Mouse (Mus musculus) midbrain, embryonic 14.5 days (tissue): ENCODE measurements around the gene Lrrtm4. TPM values are rescaled to one million over a fixed set of nuclear protein-coding genes. Genes with fewer than 3 reads are reported as not detected.

ENCODE experiments used
- ATAC-seq: fragments of 200-750 bp; cut with Nextera tagmentation; 2 replicates; pipeline ENCODE4 v1.8.0; 2017; ENCODE audit warnings: moderate number of reproducible peaks, moderate library complexity; ENCODE audit not compliant: low FRiP score, low TSS enrichment
- DNase-seq: peaks from one replicate; pipeline ENCODE4 v3.0.0-alpha.2; 2015
- H3K27ac ChIP-seq: fragments of 300-500 bp; sonication (generic); replicated peaks from 2 replicates; pipeline ENCODE4 v1.5.1; 2014; ENCODE audit warnings: mild to moderate bottlenecking, low read depth, low read length, moderate library complexity
- H3K27me3 ChIP-seq: fragments of 300-500 bp; sonication (generic); 2 replicates; pipeline ENCODE4 v1.6.1; 2014; ENCODE audit warnings: low read length, control low read depth, mixed read lengths; ENCODE audit not compliant: control insufficient read depth, insufficient read depth
- H3K36me3 ChIP-seq: fragments of 300-500 bp; sonication (generic); 2 replicates; pipeline ENCODE4 v1.6.1; 2014; ENCODE audit warnings: low read length, control low read depth; ENCODE audit not compliant: control insufficient read depth, insufficient read depth
- H3K4me1 ChIP-seq: fragments of 300-500 bp; sonication (generic); 2 replicates; pipeline ENCODE4 v1.6.1; 2014; ENCODE audit warnings: mild to moderate bottlenecking, antibody characterized with exemption, low read length, control low read depth; ENCODE audit not compliant: control insufficient read depth, insufficient read depth
- H3K4me2 ChIP-seq: fragments of 300-500 bp; sonication (generic); 2 replicates; pipeline ENCODE4 v1.6.1; 2014; ENCODE audit warnings: mild to moderate bottlenecking, low read length, moderate library complexity
- H3K4me3 ChIP-seq: fragments of 300-500 bp; sonication (generic); replicated peaks from 2 replicates; pipeline ENCODE4 v1.5.1; 2014; ENCODE audit warnings: low read depth, low read length
- H3K9ac ChIP-seq: fragments of 300-500 bp; sonication (generic); replicated peaks from 2 replicates; pipeline ENCODE4 v1.6.1; 2014; ENCODE audit warnings: mild to moderate bottlenecking, low read length, moderate library complexity
- H3K9me3 ChIP-seq: fragments of 300-500 bp; sonication (generic); 2 replicates; pipeline ENCODE4 v1.6.1; 2016; ENCODE audit warnings: low read length, control low read depth, mixed read lengths; ENCODE audit not compliant: control insufficient read depth
- WGBS: fragments of 180-500 bp; shearing (Covaris S2); extraction: QIAGEN DNeasy Blood & Tissue Kit; methylation state at CpG from one replicate; pipeline ENCODE4 v1.1.7; 2014; 5-methylcytosine and 5-hydroxymethylcytosine counted together
- polyA plus RNA-seq: library from polyadenylated mRNA; unstranded; fragments of >200 nt; fragmentation: Nextera tagmentation; extraction: Ambion mirVana; gene quantifications from 2 replicates; pipeline ENCODE4 v1.2.1, GENCODE M21; 2014

Lrrtm4 gene
- polyA plus RNA-seq, 1 experiment from 2014 or later, result 16.5 TPM

DNA sequence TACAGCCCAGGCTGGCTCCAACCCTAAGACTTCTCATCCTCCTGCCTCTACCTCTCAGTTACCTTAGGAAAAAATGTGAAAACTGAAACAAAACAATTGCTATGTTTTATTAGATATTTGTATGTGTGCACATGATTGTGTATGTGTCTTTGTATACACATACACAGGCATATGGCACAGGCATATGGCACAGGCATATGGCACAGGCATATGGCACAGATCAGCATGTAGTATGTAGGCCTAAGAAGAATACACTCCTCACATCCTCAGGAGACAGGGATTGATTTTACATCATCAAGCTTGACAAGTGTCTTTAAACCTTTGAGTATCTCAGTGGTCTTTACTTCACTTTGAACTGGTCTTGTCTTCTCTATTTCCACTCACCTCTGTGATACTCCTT lies 531.2 kb downstream of the Lrrtm4 start:
- Histone ChIP-seq H3K4me1 (no peaks in the 10 kb centered on the region), H3K9ac (no peak overlapping the region), H3K27me3 (no peaks in the 10 kb centered on the region), H3K36me3 (no peaks in the 10 kb centered on the region), H3K4me3 (no peak overlapping the region), H3K4me2 (no peak overlapping the region), H3K9me3 (no peaks in the 10 kb centered on the region), H3K27ac (no peak overlapping the region)
- ATAC-seq (no peak), DNase-seq (no peak)

GRCm38 (mm10) chr6:80553398-80553797 lies 534.7 kb downstream of the Lrrtm4 start:
- no peaks in the 10 kb centered on the region for H3K27me3 ChIP-seq
- whole genome bisulfite sequencing, result 100% methylated on average over 2 of the region's 2 CpGs
- H3K36me3 ChIP-seq, result no peaks in the 10 kb centered on the region
- no peaks in the 10 kb centered on the region for H3K9me3 ChIP-seq
- ATAC-seq (no peak), DNase-seq (no peak)
- no peak overlapping the region for H3K4me2 ChIP-seq
- H3K4me3 ChIP-seq, result no peak overlapping the region
- no peak overlapping the region for H3K9ac ChIP-seq
- H3K4me1 ChIP-seq, result no peaks in the 10 kb centered on the region
- H3K27ac ChIP-seq, result no peak overlapping the region

GRCm38 (mm10) chr6:80554991-80555390 lies 536.3 kb downstream of the Lrrtm4 start:
- ATAC-seq (no peak), DNase-seq (no peak)
- no peaks in the 10 kb centered on the region for H3K27me3 ChIP-seq
- no peak overlapping the region for H3K9ac ChIP-seq
- H3K4me3 ChIP-seq, result no peak overlapping the region
- no peaks in the 10 kb centered on the region for H3K36me3 ChIP-seq
- H3K27ac ChIP-seq, result no peak overlapping the region
- H3K4me1 ChIP-seq, result no peaks in the 10 kb centered on the region
- H3K9me3 ChIP-seq, result no peaks in the 10 kb centered on the region
- no peak overlapping the region for H3K4me2 ChIP-seq

- ATAC-seq (no peak), DNase-seq (no peak)
- Histone ChIP-seq H3K9ac (no peak overlapping the region), H3K9me3 (no peaks in the 10 kb centered on the region), H3K4me2 (no peak overlapping the region), H3K36me3 (no peaks in the 10 kb centered on the region), H3K27me3 (no peaks in the 10 kb centered on the region), H3K4me3 (no peak overlapping the region), H3K27ac (no peak overlapping the region), H3K4me1 (no peaks in the 10 kb centered on the region)
- WGBS, result 88% methylated on average over 2 of the region's 2 CpGs
Measured at GRCm38 (mm10) chr6:80577227-80577626, 558.5 kb downstream of the Lrrtm4 start.

DNA sequence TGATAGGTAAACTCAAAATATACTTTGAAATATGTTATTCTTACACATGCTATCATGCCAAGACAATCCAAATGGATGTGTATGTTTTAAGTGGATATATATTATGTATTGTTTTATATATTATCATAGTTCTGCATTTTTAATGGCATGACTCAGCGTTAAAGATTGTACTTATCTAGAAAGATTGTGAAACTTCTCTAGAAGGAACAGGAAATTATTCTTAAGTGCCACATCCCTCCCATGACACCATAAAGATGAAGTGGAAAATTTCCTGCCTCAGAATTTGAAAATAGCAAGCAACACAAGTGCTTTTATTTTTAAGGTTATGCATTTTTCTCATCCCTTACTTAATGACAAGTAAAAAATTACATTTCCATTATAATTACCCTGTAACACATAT lies 563.5 kb downstream of the Lrrtm4 start:
- H3K4me1 ChIP-seq, result no peaks in the 10 kb centered on the region
- ATAC-seq (no peak), DNase-seq (no peak)
- no peaks in the 10 kb centered on the region for H3K36me3 ChIP-seq
- no peak overlapping the region for H3K4me2 ChIP-seq
- H3K27ac ChIP-seq, result no peak overlapping the region
- H3K9ac ChIP-seq, result no peak overlapping the region
- 97% methylated on average over 1 of the region's 1 CpGs for WGBS
- H3K4me3 ChIP-seq, result no peak overlapping the region
- H3K9me3 ChIP-seq, result no peaks in the 10 kb centered on the region
- H3K27me3 ChIP-seq, result no peaks in the 10 kb centered on the region

- no peaks in the 10 kb centered on the region for H3K27me3 ChIP-seq
- H3K4me2 ChIP-seq, result no peak overlapping the region
- 76% methylated on average over 1 of the region's 1 CpGs for WGBS
- DNase-seq (no peak), ATAC-seq (no peak)
- H3K9ac ChIP-seq, result no peak overlapping the region
- H3K27ac ChIP-seq, result no peak overlapping the region
- no peak overlapping the region for H3K4me3 ChIP-seq
- no peaks in the 10 kb centered on the region for H3K4me1 ChIP-seq
- no peaks in the 10 kb centered on the region for H3K36me3 ChIP-seq
- no peaks in the 10 kb centered on the region for H3K9me3 ChIP-seq
Measured at GRCm38 (mm10) chr6:80589776-80590175, 571.1 kb downstream of the Lrrtm4 start.

GRCm38 (mm10) chr6:80619508-80619907 lies 600.8 kb downstream of the Lrrtm4 start:
- no peak overlapping the region for H3K4me3 ChIP-seq
- H3K4me1 ChIP-seq, result no peaks in the 10 kb centered on the region
- no peaks in the 10 kb centered on the region for H3K36me3 ChIP-seq
- DNase-seq (no peak), ATAC-seq (no peak)
- H3K27me3 ChIP-seq, result no peaks in the 10 kb centered on the region
- no peak overlapping the region for H3K27ac ChIP-seq
- H3K4me2 ChIP-seq, result no peak overlapping the region
- no peaks in the 10 kb centered on the region for H3K9me3 ChIP-seq
- H3K9ac ChIP-seq, result no peak overlapping the region
- 92% methylated on average over 2 of the region's 2 CpGs for WGBS

GRCm38 (mm10) chr6:80622676-80623334 lies 604.1 kb downstream of the Lrrtm4 start:
- DNase-seq (no peak), ATAC-seq (no peak)
- no peaks in the 10 kb centered on the region for H3K27me3 ChIP-seq
- no peak overlapping the region for H3K9ac ChIP-seq
- no peak overlapping the region for H3K4me2 ChIP-seq
- no peak overlapping the region for H3K27ac ChIP-seq
- H3K4me3 ChIP-seq, result no peak overlapping the region
- no peaks in the 10 kb centered on the region for H3K4me1 ChIP-seq
- no peaks in the 10 kb centered on the region for H3K36me3 ChIP-seq
- 92% methylated on average over 6 of the region's 6 CpGs for WGBS
- no peaks in the 10 kb centered on the region for H3K9me3 ChIP-seq

- Histone ChIP-seq H3K36me3 (no peaks in the 10 kb centered on the region), H3K9ac (no peak overlapping the region), H3K27me3 (no peaks in the 10 kb centered on the region), H3K27ac (no peak overlapping the region), H3K4me3 (no peak overlapping the region), H3K4me1 (no peaks in the 10 kb centered on the region), H3K4me2 (no peak overlapping the region), H3K9me3 (no peaks in the 10 kb centered on the region)
- DNase-seq, result peak; percentile 13
- 83% methylated on average over 4 of the region's 4 CpGs for WGBS
- no peak for ATAC-seq
Measured at GRCm38 (mm10) chr6:80625509-80625908, 606.8 kb downstream of the Lrrtm4 start.
